Mouse (Mus musculus): ENCODE measurements around the gene Prpf31. TPM values are rescaled to one million over a fixed set of nuclear protein-coding genes. Genes with fewer than 3 reads are reported as not detected.

Gene Prpf31
- polyA plus RNA-seq, 1 experiment: 42.4 TPM

DNA sequence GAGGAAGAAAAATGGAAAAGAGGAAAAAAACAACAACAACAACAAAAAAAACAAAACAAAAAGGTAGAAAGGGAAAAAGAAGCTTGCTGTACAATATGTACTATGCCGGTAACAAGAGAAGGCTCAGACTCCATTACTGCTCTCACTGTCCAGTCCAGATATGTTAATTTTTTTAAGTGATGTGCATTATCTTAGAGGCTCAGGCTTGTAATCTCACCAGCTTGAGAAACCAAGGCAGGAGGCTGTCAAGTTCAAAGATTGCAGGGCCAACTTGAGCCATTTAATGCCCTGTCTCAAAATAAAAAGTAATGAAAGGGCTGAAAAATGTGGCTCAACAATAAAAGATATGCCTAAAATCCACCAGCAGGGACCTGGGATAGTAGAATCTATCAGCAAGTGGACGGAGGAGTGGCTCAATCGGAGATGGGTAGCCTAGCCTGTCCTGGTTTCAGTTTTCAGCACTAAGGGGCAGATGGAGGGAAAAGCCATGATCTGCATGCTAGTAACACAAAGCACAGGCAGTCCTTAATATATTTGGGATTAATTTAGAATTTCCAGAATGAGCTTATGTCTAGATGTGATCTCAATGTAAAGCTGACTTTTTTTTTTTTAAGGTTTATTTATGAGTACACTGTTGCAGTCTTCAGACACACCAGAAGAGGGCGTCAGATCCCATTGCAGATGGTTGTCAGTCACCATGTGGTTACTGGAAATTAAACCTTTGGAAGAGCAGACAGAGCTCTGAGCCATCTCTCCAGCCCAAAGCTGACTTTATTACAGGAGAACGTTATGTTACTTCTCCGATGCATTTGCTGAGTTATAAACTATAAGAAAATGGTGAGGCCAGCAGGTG, 13.2 kb upstream of the Prpf31 start:
- Histone ChIP-seq H3K4me1 (replicated peaks; ENCODE audit: control insufficient read depth, insufficient read depth, low read length) (peaks cover 4% of the 10 kb centered on the region), H3K4me3 (ENCODE audit: control insufficient read depth, insufficient read depth, low read length) (no peak overlapping the region), H3K27me3 (ENCODE audit: control insufficient read depth, insufficient read depth, low read length) (no peaks in the 10 kb centered on the region), H3K36me3 (ENCODE audit: control insufficient read depth, insufficient read depth, low read length) (peaks cover 12% of the 10 kb centered on the region; the same call in 1 of the 2 replicates), H3K27ac (ENCODE audit: control insufficient read depth, insufficient read depth, low read length) (no peak overlapping the region)
- no peak for TF ChIP-seq POLR2A (IDR thresholded peaks at IDR 0.05; ENCODE audit: control insufficient read depth, extremely low read depth, insufficient read depth, low read length, poor library complexity)
- TF ChIP-seq CTCF (IDR thresholded peaks at IDR 0.05; ENCODE audit: borderline replicate concordance, control insufficient read depth, extremely low read depth, insufficient read depth, low read length, poor library complexity): no peak
- no peak for DNase-seq
- WGBS: 46% methylated on average over 6 of the region's 6 CpGs

GRCm38 (mm10) chr7:3617242-3617995, 12.4 kb upstream of the Prpf31 start, which contains the start of gene Ndufa3:
Gene Ndufa3 (plus strand): TSS chr7:3617373.
- TF ChIP-seq CTCF (IDR thresholded peaks at IDR 0.05; ENCODE audit: borderline replicate concordance, control insufficient read depth, extremely low read depth, insufficient read depth, low read length, poor library complexity) (no peak), POLR2A (IDR thresholded peaks at IDR 0.05; ENCODE audit: control insufficient read depth, extremely low read depth, insufficient read depth, low read length, poor library complexity) (peak; percentile 56)
- Histone ChIP-seq H3K27ac (ENCODE audit: control insufficient read depth, insufficient read depth, low read length) (peak within 1 kb of the TSS; percentile 9), H3K27me3 (ENCODE audit: control insufficient read depth, insufficient read depth, low read length) (no peaks in the 10 kb centered on the region), H3K4me1 (replicated peaks; ENCODE audit: control insufficient read depth, insufficient read depth, low read length) (peaks cover 4% of the 10 kb centered on the region), H3K36me3 (ENCODE audit: control insufficient read depth, insufficient read depth, low read length) (peaks cover 14% of the 10 kb centered on the region; the same call in 1 of the 2 replicates), H3K4me3 (ENCODE audit: control insufficient read depth, insufficient read depth, low read length) (peak within 1 kb of the TSS; percentile 68)
- 1% methylated on average over 32 of the region's 32 CpGs for WGBS
- DNase-seq: peak; percentile 90

DNA sequence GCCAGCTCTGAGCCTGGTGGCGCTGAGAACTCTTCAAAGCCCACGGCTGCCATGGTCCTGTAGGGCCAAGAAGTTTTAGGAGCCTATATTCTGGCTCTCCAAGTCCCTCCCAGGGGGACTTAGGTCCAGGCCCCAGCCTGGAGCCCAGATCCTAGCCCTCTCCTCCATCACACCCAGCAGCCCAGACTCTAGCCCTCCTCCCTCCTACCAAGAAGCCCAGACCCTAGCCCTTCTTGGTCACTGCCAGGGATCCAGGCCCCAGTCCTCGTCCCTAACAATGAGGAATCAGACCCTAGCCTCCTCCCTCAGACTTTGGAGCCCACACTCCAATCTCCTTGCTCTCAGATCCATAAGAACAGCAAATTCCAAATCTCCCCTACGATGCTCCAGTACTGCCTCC, 755 bp upstream of the Prpf31 start:
- H3K27me3 ChIP-seq (ENCODE audit: control insufficient read depth, insufficient read depth, low read length): no peaks in the 10 kb centered on the region
- H3K27ac ChIP-seq (ENCODE audit: control insufficient read depth, insufficient read depth, low read length): no peak overlapping the region
- peak; percentile 14 for DNase-seq
- no peak for TF ChIP-seq POLR2A (IDR thresholded peaks at IDR 0.05; ENCODE audit: control insufficient read depth, extremely low read depth, insufficient read depth, low read length, poor library complexity)
- no peak for TF ChIP-seq CTCF (IDR thresholded peaks at IDR 0.05; ENCODE audit: borderline replicate concordance, control insufficient read depth, extremely low read depth, insufficient read depth, low read length, poor library complexity)
- peak overlapping the region; percentile 77 for H3K4me3 ChIP-seq (ENCODE audit: control insufficient read depth, insufficient read depth, low read length)
- H3K4me1 ChIP-seq (replicated peaks; ENCODE audit: control insufficient read depth, insufficient read depth, low read length): peaks cover 15% of the 10 kb centered on the region
- H3K36me3 ChIP-seq (ENCODE audit: control insufficient read depth, insufficient read depth, low read length): no peaks in the 10 kb centered on the region
- 32% methylated on average over 4 of the region's 4 CpGs for WGBS

GRCm38 (mm10) chr7:3630478-3630815, 662 bp downstream of the Prpf31 start:
- TF ChIP-seq CTCF (IDR thresholded peaks at IDR 0.05; ENCODE audit: borderline replicate concordance, control insufficient read depth, extremely low read depth, insufficient read depth, low read length, poor library complexity): no peak
- TF ChIP-seq POLR2A (IDR thresholded peaks at IDR 0.05; ENCODE audit: control insufficient read depth, extremely low read depth, insufficient read depth, low read length, poor library complexity): no peak
- no peak overlapping the region for H3K27ac ChIP-seq (ENCODE audit: control insufficient read depth, insufficient read depth, low read length)
- H3K4me1 ChIP-seq (replicated peaks; ENCODE audit: control insufficient read depth, insufficient read depth, low read length): peaks cover 15% of the 10 kb centered on the region
- 51% methylated on average over 3 of the region's 3 CpGs for WGBS
- DNase-seq: no peak
- peak overlapping the region; percentile 77 for H3K4me3 ChIP-seq (ENCODE audit: control insufficient read depth, insufficient read depth, low read length)
- no peaks in the 10 kb centered on the region for H3K27me3 ChIP-seq (ENCODE audit: control insufficient read depth, insufficient read depth, low read length)
- peaks cover 9% of the 10 kb centered on the region; the same call in 1 of the 2 replicates for H3K36me3 ChIP-seq (ENCODE audit: control insufficient read depth, insufficient read depth, low read length)

DNA sequence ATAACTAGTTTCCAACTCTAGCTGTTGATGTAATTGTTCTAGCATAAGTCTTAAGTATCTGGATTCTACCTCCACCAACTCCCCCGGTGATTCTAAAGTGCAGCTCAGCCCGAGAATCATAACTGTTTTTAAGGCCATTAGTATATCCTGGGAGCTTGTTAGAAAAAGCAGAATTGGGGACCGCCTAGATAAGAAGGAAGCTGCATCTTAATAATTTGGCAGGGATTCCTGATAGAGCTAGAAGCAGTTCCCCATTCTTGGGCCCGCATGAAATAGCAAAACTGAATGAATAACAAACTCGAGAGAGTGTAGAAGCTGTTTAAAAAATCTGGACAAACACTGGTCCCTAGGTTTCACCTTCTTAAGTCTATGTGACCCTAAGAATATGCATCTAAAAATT, 13.6 kb downstream of the Prpf31 start:
- WGBS: 21% methylated on average over 5 of the region's 5 CpGs
- H3K4me3 ChIP-seq (ENCODE audit: control insufficient read depth, insufficient read depth, low read length): no peak overlapping the region
- TF ChIP-seq CTCF (IDR thresholded peaks at IDR 0.05; ENCODE audit: borderline replicate concordance, control insufficient read depth, extremely low read depth, insufficient read depth, low read length, poor library complexity) (no peak), POLR2A (IDR thresholded peaks at IDR 0.05; ENCODE audit: control insufficient read depth, extremely low read depth, insufficient read depth, low read length, poor library complexity) (no peak)
- no peak overlapping the region for H3K27ac ChIP-seq (ENCODE audit: control insufficient read depth, insufficient read depth, low read length)
- peaks cover 18% of the 10 kb centered on the region for H3K4me1 ChIP-seq (replicated peaks; ENCODE audit: control insufficient read depth, insufficient read depth, low read length)
- H3K27me3 ChIP-seq (ENCODE audit: control insufficient read depth, insufficient read depth, low read length): no peaks in the 10 kb centered on the region
- DNase-seq: no peak
- H3K36me3 ChIP-seq (ENCODE audit: control insufficient read depth, insufficient read depth, low read length): peaks cover 3% of the 10 kb centered on the region; the same call in 1 of the 2 replicates

DNA sequence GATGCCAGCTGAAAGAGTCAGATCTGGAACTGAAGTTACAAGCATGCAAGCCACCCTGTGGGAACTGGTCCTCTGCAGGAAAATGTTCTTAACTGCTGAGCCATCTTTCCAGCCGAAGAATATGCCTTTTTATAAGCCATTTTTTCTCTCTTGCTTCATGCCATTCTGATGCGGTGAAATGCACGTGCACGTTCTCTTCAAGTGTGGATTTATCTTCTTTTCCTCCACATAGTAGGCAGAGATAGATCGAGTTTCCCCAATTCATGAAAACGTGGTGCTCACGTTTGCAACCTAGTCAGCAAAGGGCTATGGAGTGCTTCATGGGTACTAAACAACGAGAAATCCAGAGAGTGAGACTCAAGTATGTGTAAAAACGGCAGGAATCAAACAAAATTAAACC, 14.1 kb downstream of the Prpf31 start:
- no peak overlapping the region for H3K27ac ChIP-seq (ENCODE audit: control insufficient read depth, insufficient read depth, low read length)
- WGBS: 8% methylated on average over 9 of the region's 9 CpGs
- no peaks in the 10 kb centered on the region for H3K27me3 ChIP-seq (ENCODE audit: control insufficient read depth, insufficient read depth, low read length)
- DNase-seq: no peak
- no peak for TF ChIP-seq CTCF (IDR thresholded peaks at IDR 0.05; ENCODE audit: borderline replicate concordance, control insufficient read depth, extremely low read depth, insufficient read depth, low read length, poor library complexity)
- no peak for TF ChIP-seq POLR2A (IDR thresholded peaks at IDR 0.05; ENCODE audit: control insufficient read depth, extremely low read depth, insufficient read depth, low read length, poor library complexity)
- no peak overlapping the region for H3K4me3 ChIP-seq (ENCODE audit: control insufficient read depth, insufficient read depth, low read length)
- peaks cover 3% of the 10 kb centered on the region; the same call in 1 of the 2 replicates for H3K36me3 ChIP-seq (ENCODE audit: control insufficient read depth, insufficient read depth, low read length)
- H3K4me1 ChIP-seq (replicated peaks; ENCODE audit: control insufficient read depth, insufficient read depth, low read length): peaks cover 18% of the 10 kb centered on the region
